Mouse (Mus musculus) CH12.LX (cell line): ENCODE data around the gene Hexim2. TPM values are rescaled to one million over a fixed set of nuclear protein-coding genes. Genes with fewer than 3 reads are reported as not detected.

Source experiments
- DNase-seq: peaks from one replicate; pipeline ENCODE4 v3.0.0-alpha.2; 2013; ENCODE audit errors: extremely low read depth
- H3K27ac ChIP-seq: 2 replicates; pipeline ENCODE4 v1.5.1; 2012; ENCODE audit warnings: low read depth, mild to moderate bottlenecking, control low read depth, moderate library complexity; ENCODE audit not compliant: insufficient read depth
- H3K27me3 ChIP-seq: replicated peaks from 2 replicates; pipeline ENCODE3; 2012; ENCODE audit warnings: inconsistent platforms
- H3K36me3 ChIP-seq, 2 experiments: replicated peaks in 1 of 2; 2 replicates each; pipeline versions ENCODE3 to v1.6.1; 2012; ENCODE audit warnings: inconsistent platforms in 1 of 2, low read length in 1 of 2, mild to moderate bottlenecking in 1 of 2, mixed read lengths in 1 of 2, moderate library complexity in 1 of 2; ENCODE audit not compliant: control insufficient read depth in 1 of 2, insufficient read depth in 1 of 2
- H3K4me1 ChIP-seq, 2 experiments: 2 replicates each; pipeline ENCODE4 v1.6.1; 2012; ENCODE audit warnings: inconsistent platforms in 1 of 2, moderate library complexity in 1 of 2; ENCODE audit not compliant: insufficient read depth in 2 of 2, control insufficient read depth in 1 of 2
- H3K4me2 ChIP-seq: 2 replicates; pipeline ENCODE4 v1.6.1; 2012; ENCODE audit warnings: low read depth, mild to moderate bottlenecking, control low read depth; ENCODE audit not compliant: poor library complexity, insufficient read depth, severe bottlenecking
- H3K4me3 ChIP-seq, 3 experiments: fragments of 150-350 bp in 1 of 3; sonication (generic) in 1 of 3; replicated peaks in 1 of 3; 2 replicates each; pipeline versions ENCODE3 to v1.5.1; 2011 to 2012; ENCODE audit warnings: low read depth in 2 of 3, low read length in 2 of 3, mild to moderate bottlenecking in 2 of 3, moderate library complexity in 2 of 3, control low read depth in 1 of 3, improper control_type of control experiment in 1 of 3, inconsistent platforms in 1 of 3, mixed read lengths in 1 of 3; ENCODE audit not compliant: poor library complexity in 1 of 3
- H3K79me2 ChIP-seq: replicated peaks from 2 replicates; pipeline ENCODE4 v1.6.1; 2012; ENCODE audit warnings: mild to moderate bottlenecking, moderate library complexity; ENCODE audit not compliant: control insufficient read depth, poor library complexity, insufficient read depth, severe bottlenecking; ENCODE audit errors: extremely low read depth
- H3K9ac ChIP-seq: 2 replicates; pipeline ENCODE4 v1.6.1; 2012; ENCODE audit warnings: low read depth, mild to moderate bottlenecking, control low read depth, moderate library complexity; ENCODE audit not compliant: insufficient read depth
- H3K9me3 ChIP-seq: replicated peaks from 2 replicates; pipeline ENCODE3; 2012; ENCODE audit warnings: low read length, inconsistent platforms, mixed read lengths
- CHD1 ChIP-seq: IDR thresholded peaks from 2 replicates; pipeline ENCODE4 v1.6.1; 2012; ENCODE audit warnings: low read depth, low read length, improper control_type of control experiment, inconsistent platforms
- CHD2 ChIP-seq: IDR thresholded peaks from 2 replicates; pipeline ENCODE4 v1.6.1; 2011; ENCODE audit warnings: low read length, improper control_type of control experiment
- CTCF ChIP-seq, 2 experiments: IDR thresholded peaks in 1 of 2; conservative IDR thresholded peaks in 1 of 2; 2 replicates each; pipeline ENCODE4 v1.5.1; 2011 to 2012; ENCODE audit warnings: low read depth in 2 of 2, low read length in 2 of 2, improper control_type of control experiment in 1 of 2, inconsistent platforms in 1 of 2, mild to moderate bottlenecking in 1 of 2, moderate library complexity in 1 of 2
- E2F4 ChIP-seq: IDR thresholded peaks from 2 replicates; pipeline ENCODE4 v1.6.1; 2011; ENCODE audit warnings: low read depth, low read length, improper control_type of control experiment; ENCODE audit not compliant: insufficient replicate concordance
- ELF1 ChIP-seq: IDR thresholded peaks from 2 replicates; pipeline ENCODE4 v1.6.1; 2014; ENCODE audit warnings: low read depth, mild to moderate bottlenecking, inconsistent platforms, low read length, improper control_type of control experiment
- EP300 ChIP-seq: IDR thresholded peaks from 2 replicates; pipeline ENCODE4 v1.6.1; 2011; ENCODE audit warnings: low read length, improper control_type of control experiment
- ETS1 ChIP-seq: conservative IDR thresholded peaks from 2 replicates; pipeline ENCODE4 v1.6.1; 2012; ENCODE audit warnings: low read depth, mild to moderate bottlenecking, inconsistent platforms, low read length, improper control_type of control experiment, moderate library complexity
- GABPA ChIP-seq: IDR thresholded peaks from 2 replicates; pipeline ENCODE4 v1.6.1; 2012; ENCODE audit warnings: low read depth, low read length, improper control_type of control experiment, inconsistent platforms; ENCODE audit not compliant: insufficient replicate concordance
- IRF4 ChIP-seq: IDR thresholded peaks from 2 replicates; pipeline ENCODE4 v1.6.1; 2014; ENCODE audit warnings: low read depth, mild to moderate bottlenecking, inconsistent platforms, low read length, improper control_type of control experiment
- JUN ChIP-seq: IDR thresholded peaks from 2 replicates; pipeline ENCODE4 v1.6.1; 2011; ENCODE audit warnings: low read depth, mild to moderate bottlenecking, low read length, improper control_type of control experiment, moderate library complexity; ENCODE audit not compliant: insufficient read depth
- JUND ChIP-seq: conservative IDR thresholded peaks from 2 replicates; pipeline ENCODE4 v1.6.1; 2011; ENCODE audit warnings: low read depth, low read length, improper control_type of control experiment
- MAFK ChIP-seq: IDR thresholded peaks from 2 replicates; pipeline ENCODE4 v1.6.1; 2011; ENCODE audit warnings: low read length, improper control_type of control experiment; ENCODE audit not compliant: insufficient replicate concordance
- MAZ ChIP-seq: IDR thresholded peaks from 2 replicates; pipeline ENCODE4 v1.6.1; 2012; ENCODE audit warnings: low read depth, mild to moderate bottlenecking, inconsistent platforms, low read length, improper control_type of control experiment, moderate library complexity
- MEF2A ChIP-seq: IDR thresholded peaks from 2 replicates; pipeline ENCODE4 v1.6.1; 2014; ENCODE audit warnings: low read depth, mild to moderate bottlenecking, inconsistent platforms, low read length, improper control_type of control experiment, borderline replicate concordance
- MXI1 ChIP-seq: IDR thresholded peaks from 2 replicates; pipeline ENCODE4 v1.6.1; 2011; ENCODE audit warnings: mild to moderate bottlenecking, low read depth, low read length, improper control_type of control experiment
- MYC ChIP-seq: IDR thresholded peaks from 2 replicates; pipeline ENCODE4 v1.6.1; 2011; ENCODE audit warnings: low read depth, mild to moderate bottlenecking, improper control_type of control experiment, low read length
- NRF1 ChIP-seq: IDR thresholded peaks from 2 replicates; pipeline ENCODE4 v1.6.1; 2014; ENCODE audit warnings: low read depth, mild to moderate bottlenecking, inconsistent platforms, low read length, improper control_type of control experiment, moderate library complexity
- POLR2A ChIP-seq: IDR thresholded peaks from 2 replicates; pipeline ENCODE4 v1.6.1; 2011; ENCODE audit warnings: low read depth, mild to moderate bottlenecking, improper control_type of control experiment, low read length
- POLR2AphosphoS2 ChIP-seq: IDR thresholded peaks from 2 replicates; pipeline ENCODE4 v1.6.1; 2011; ENCODE audit warnings: low read depth, low read length, improper control_type of control experiment
- RAD21 ChIP-seq: IDR thresholded peaks from 2 replicates; pipeline ENCODE4 v1.6.1; 2011; ENCODE audit warnings: low read depth, mild to moderate bottlenecking, low read length, improper control_type of control experiment, moderate library complexity
- SIN3A ChIP-seq: IDR thresholded peaks from 2 replicates; pipeline ENCODE4 v1.6.1; 2012; ENCODE audit warnings: low read length, improper control_type of control experiment, inconsistent platforms
- SMC3 ChIP-seq: IDR thresholded peaks from 2 replicates; pipeline ENCODE4 v1.6.1; 2011; ENCODE audit warnings: low read depth, low read length, improper control_type of control experiment
- TBP ChIP-seq: conservative IDR thresholded peaks from 2 replicates; pipeline ENCODE4 v1.6.1; 2011; ENCODE audit warnings: low read depth, low read length, improper control_type of control experiment
- TCF12 ChIP-seq: IDR thresholded peaks from 2 replicates; pipeline ENCODE4 v1.6.1; 2014; ENCODE audit warnings: low read depth, mild to moderate bottlenecking, inconsistent platforms, low read length, improper control_type of control experiment
- UBTF ChIP-seq: IDR thresholded peaks from 2 replicates; pipeline ENCODE4 v1.6.1; 2012; ENCODE audit warnings: low read depth, mild to moderate bottlenecking, inconsistent platforms, low read length, improper control_type of control experiment, moderate library complexity
- USF1 ChIP-seq: IDR thresholded peaks from 2 replicates; pipeline ENCODE4 v1.6.1; 2014; ENCODE audit warnings: low read depth, mild to moderate bottlenecking, inconsistent platforms, low read length, improper control_type of control experiment
- USF2 ChIP-seq: conservative IDR thresholded peaks from 2 replicates; pipeline ENCODE4 v1.6.1; 2011; ENCODE audit warnings: low read depth, low read length, improper control_type of control experiment
- ZC3H11A ChIP-seq: IDR thresholded peaks from 2 replicates; pipeline ENCODE4 v1.6.1; 2012; ENCODE audit warnings: low read depth, mild to moderate bottlenecking, inconsistent platforms, low read length, improper control_type of control experiment
- ZMIZ1 ChIP-seq: IDR thresholded peaks from 2 replicates; pipeline ENCODE4 v1.6.1; 2012; ENCODE audit warnings: low read depth, mild to moderate bottlenecking, inconsistent platforms, low read length, improper control_type of control experiment
- dilution Hi-C: fragments of 300-500 bp; cut with MboI; formaldehyde crosslinking; loops from 2 replicates; pipeline ENCODE4 v1.14.3; 2020; ENCODE audit warnings: low sequenced_read_pairs; ENCODE audit not compliant: extremely low pct_unique_long_range_greater_than_20kb, extremely low pct_ligation_motif_present
- in situ Hi-C: fragments of 300-500 bp; cut with MboI; formaldehyde crosslinking; loops from 3 replicates; pipeline ENCODE4 v1.14.3; 2019; ENCODE audit warnings: low sequenced_read_pairs, low pct_ligation_motif_present, low pct_unique_long_range_greater_than_20kb, mixed read lengths
- polyA plus RNA-seq: library from polyadenylated mRNA; unstranded; fragments of >175 nt; gene quantifications from 2 replicates; pipeline ENCODE4 v1.2.1, GENCODE M21; 2012; ENCODE audit warnings: low read depth; ENCODE audit not compliant: insufficient read length
- total RNA-seq, 2 experiments: library from RNA; depleted of rRNA; stranded (reverse); fragments of 300-350 nt in 1 of 2; fragments of >200 nt in 1 of 2; gene quantifications; 2 replicates each; pipeline ENCODE4 v1.2.3; 2012 to 2014

Gene Hexim2
- total and polyA plus RNA-seq, 3 experiments = 27.0 to 33.3 (median 28.8) TPM

DNA sequence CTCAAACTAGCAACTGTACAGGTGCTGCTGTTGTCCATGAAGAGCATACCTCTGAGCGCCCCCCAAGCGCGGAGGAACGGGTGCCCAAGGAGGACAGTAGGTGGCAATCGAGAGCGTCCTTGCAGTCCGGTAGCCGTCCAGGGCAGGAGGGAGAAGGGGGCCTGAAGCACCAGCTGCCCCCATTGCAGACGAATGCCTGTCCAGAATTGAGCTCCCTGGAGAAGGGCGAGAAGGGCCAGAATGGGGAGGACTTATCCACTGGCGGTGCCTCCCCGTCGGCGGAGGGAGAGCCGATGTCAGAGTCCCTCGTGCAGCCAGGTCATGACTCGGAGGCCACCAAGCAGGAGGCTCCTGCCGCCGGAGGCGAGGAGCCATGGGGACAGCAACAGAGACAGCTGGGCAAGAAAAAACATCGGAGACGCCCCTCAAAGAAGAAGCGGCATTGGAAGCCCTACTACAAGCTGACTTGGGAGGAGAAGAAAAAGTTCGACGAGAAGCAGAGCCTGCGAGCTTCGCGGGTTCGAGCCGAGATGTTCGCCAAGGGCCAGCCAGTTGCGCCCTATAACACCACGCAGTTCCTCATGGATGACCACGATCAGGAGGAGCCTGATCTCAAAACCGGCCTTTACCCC is 15.2 kb upstream of the Hexim2 start:
- H3K36me3 ChIP-seq = peaks cover 0 to 22% of the 10 kb centered on the region in 2 experiments
- no peaks in the 10 kb centered on the region for H3K9me3 ChIP-seq
- H3K4me3 ChIP-seq = peak overlapping the region; percentile 68 to 69 (median 69)
- DNase-seq = peak; percentile 65
- dilution Hi-C loops (no loop called here), in situ Hi-C loops (no loop called here)
- H3K4me1 ChIP-seq = peaks cover 6 to 26% of the 10 kb centered on the region in 2 experiments; a peak in 3 of 4 replicates
- TF ChIP-seq MEF2A (0 out of 2 replicates have a peak, but pooled peaks have one; percentile 16), MAZ (peak; percentile 61), MXI1 (peak; percentile 58), SMC3 (peak; percentile 68), TBP (0 out of 2 replicates have a peak, but pooled peaks have one; percentile 35), MAFK (no peak), UBTF (0 out of 2 replicates have a peak, but pooled peaks have one; percentile 92), USF1 (no peak), GABPA (no peak), TCF12 (peak; percentile 15; the same call in 1 of the 2 replicates), SIN3A (peak; percentile 60), CTCF (conservative IDR thresholded peaks at IDR 0.05 in 1 of 2, IDR thresholded peaks at IDR 0.05 in 1 of 2; ENCODE audit: low read depth in 2 of 2, low read length in 2 of 2) (peak in 1 of 2 experiments; percentile 87; a peak in 2 of 4 replicates), RAD21 (peak; percentile 55), POLR2A (no peak), POLR2AphosphoS2 (peak; percentile 3; the same call in 1 of the 2 replicates), EP300 (no peak)
- H3K4me2 ChIP-seq = peak overlapping the region; percentile 68
- peak overlapping the region; percentile 72; the same call in 1 of the 2 replicates for H3K27ac ChIP-seq
- H3K27me3 ChIP-seq = no peaks in the 10 kb centered on the region
- peak overlapping the region; percentile 59 for H3K9ac ChIP-seq
- peaks cover 22% of the 10 kb centered on the region for H3K79me2 ChIP-seq

DNA sequence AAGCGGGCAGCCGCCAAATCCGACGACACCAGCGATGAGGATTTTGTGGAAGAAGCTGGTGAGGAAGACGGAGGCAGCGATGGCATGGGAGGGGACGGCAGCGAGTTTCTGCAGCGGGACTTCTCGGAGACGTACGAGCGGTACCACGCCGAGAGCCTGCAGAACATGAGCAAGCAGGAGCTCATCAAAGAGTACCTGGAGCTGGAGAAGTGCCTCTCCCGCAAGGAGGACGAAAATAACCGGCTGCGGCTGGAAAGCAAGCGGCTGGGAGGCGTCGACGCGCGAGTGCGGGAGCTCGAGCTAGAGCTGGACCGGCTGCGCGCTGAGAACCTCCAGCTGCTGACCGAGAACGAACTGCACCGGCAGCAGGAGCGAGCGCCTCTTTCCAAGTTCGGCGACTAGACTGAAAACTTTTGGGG is 14.6 kb upstream of the Hexim2 start:
- in situ Hi-C loops = no loop called here
- 0 out of 2 replicates have a peak overlapping the region, but pooled peaks have one; percentile 1 for H3K27ac ChIP-seq
- no peak for DNase-seq
- peak overlapping the region; percentile 68 for H3K4me2 ChIP-seq
- H3K27me3 ChIP-seq = no peaks in the 10 kb centered on the region
- peaks cover 0 to 17% of the 10 kb centered on the region in 2 experiments for H3K36me3 ChIP-seq
- peak overlapping the region; percentile 59 for H3K9ac ChIP-seq
- dilution Hi-C loops = no loop called here
- H3K4me3 ChIP-seq = peak overlapping the region; percentile 68 to 69 (median 69)
- no peaks in the 10 kb centered on the region for H3K9me3 ChIP-seq
- H3K79me2 ChIP-seq = peaks cover 22% of the 10 kb centered on the region
- peaks cover 6 to 26% of the 10 kb centered on the region in 2 experiments; a peak in 3 of 4 replicates for H3K4me1 ChIP-seq
- TF ChIP-seq UBTF = peak; percentile 57; the same call in 1 of the 2 replicates
- peak; percentile 36; the same call in 1 of the 2 replicates for TF ChIP-seq NRF1
- no peak for TF ChIP-seq JUN
- peak; percentile 47; the same call in 1 of the 2 replicates for TF ChIP-seq CHD2
- TF ChIP-seq TBP = no peak
- TF ChIP-seq ZC3H11A = no peak
- TF ChIP-seq E2F4 = no peak
- peak; percentile 66 for TF ChIP-seq SIN3A
- TF ChIP-seq CHD1 = no peak
- TF ChIP-seq TCF12 = no peak
- TF ChIP-seq ZMIZ1 = peak; percentile 73; the same call in 1 of the 2 replicates
- TF ChIP-seq MXI1 = peak; percentile 71
- TF ChIP-seq USF2 = no peak
- TF ChIP-seq ETS1 = 0 out of 2 replicates have a peak, but pooled peaks have one; percentile 11
- peak; percentile 33; the same call in 1 of the 2 replicates for TF ChIP-seq IRF4
- TF ChIP-seq MYC = no peak
- no peak for TF ChIP-seq MAZ
- TF ChIP-seq ELF1 = no peak; the same call in 1 of the 2 replicates
- TF ChIP-seq JUND = no peak
